Mouse (Mus musculus): ENCODE data around the gene Plxnb1. TPM values are rescaled to one million over a fixed set of nuclear protein-coding genes. Genes with fewer than 3 reads are reported as not detected.
A peak's percentile ranks its signal among the peaks of the same experiment; 100 is the strongest.

Gene Plxnb1
- polyA plus RNA-seq, 1 experiment from 2014 or later = 19.9 TPM

DNA sequence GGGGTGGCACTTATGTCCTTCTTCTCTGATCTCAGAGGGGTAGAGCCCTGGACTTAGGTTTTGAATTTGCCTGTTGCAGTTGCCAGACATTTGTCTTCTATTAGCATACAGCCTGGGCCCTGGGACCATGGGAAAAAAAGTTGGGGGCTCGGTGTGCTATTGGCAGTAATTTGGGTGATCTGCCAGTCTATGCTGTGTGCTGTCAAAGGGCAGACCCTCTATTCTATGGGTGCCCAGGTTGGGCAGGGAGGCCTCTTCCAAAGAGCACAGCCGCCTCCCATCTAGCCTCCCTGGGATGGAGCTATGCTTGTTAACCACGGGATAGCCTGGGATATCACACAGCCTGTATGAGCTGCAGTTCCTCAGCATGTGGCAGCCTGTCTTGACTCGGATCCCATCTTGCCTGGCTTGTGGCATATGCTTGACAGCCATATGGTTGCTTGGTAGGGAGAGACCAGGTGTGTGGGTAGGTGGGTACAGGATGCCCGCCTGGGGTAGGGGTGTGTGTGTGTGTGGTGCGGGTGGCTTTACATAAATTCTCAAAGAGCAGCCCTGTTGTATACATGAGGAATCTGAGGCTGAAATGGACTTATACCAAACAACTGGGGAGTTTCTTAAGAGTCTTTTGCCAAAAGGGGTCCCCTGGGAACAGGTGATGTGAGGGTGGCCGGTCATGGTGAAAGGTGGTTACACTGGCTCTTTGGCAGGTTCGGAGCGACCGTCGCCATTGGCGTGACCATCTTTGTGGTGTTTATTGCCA is 39.7 kb upstream of the Plxnb1 start:
- Histone ChIP-seq H3K27me3 (no peaks in the 10 kb centered on the region), H3K27ac (replicated peaks) (peak overlapping the region; percentile 75), H3K4me3 (peak overlapping the region; percentile 32), H3K9ac (peak overlapping the region; percentile 60), H3K9me3 (no peaks in the 10 kb centered on the region), H3K4me2 (peak overlapping the region; percentile 55), H3K4me1 (replicated peaks) (peaks cover 25% of the 10 kb centered on the region), H3K36me3 (peaks cover 39% of the 10 kb centered on the region)
- no peak for ATAC-seq (ENCODE audit: low read depth)
- WGBS = 89% methylated on average over 12 of the region's 12 CpGs

GRCm38 (mm10) chr9:109056081-109056690 is 39.0 kb upstream of the Plxnb1 start:
- Histone ChIP-seq H3K4me2 (no peak overlapping the region), H3K9me3 (no peaks in the 10 kb centered on the region), H3K9ac (no peak overlapping the region), H3K27me3 (no peaks in the 10 kb centered on the region), H3K4me3 (no peak overlapping the region), H3K36me3 (peaks cover 47% of the 10 kb centered on the region), H3K27ac (replicated peaks) (no peak overlapping the region), H3K4me1 (replicated peaks) (peaks cover 25% of the 10 kb centered on the region)
- WGBS = 91% methylated on average over 17 of the region's 17 CpGs
- no peak for ATAC-seq (ENCODE audit: low read depth)

- no peak overlapping the region for H3K4me3 ChIP-seq
- no peak overlapping the region for H3K9ac ChIP-seq
- peaks cover 51% of the 10 kb centered on the region for H3K36me3 ChIP-seq
- peaks cover 25% of the 10 kb centered on the region for H3K4me1 ChIP-seq (replicated peaks)
- H3K27me3 ChIP-seq = no peaks in the 10 kb centered on the region
- ATAC-seq (ENCODE audit: low read depth) = no peak
- no peaks in the 10 kb centered on the region for H3K9me3 ChIP-seq
- 89% methylated on average over 4 of the region's 4 CpGs for WGBS
- no peak overlapping the region for H3K4me2 ChIP-seq
- H3K27ac ChIP-seq (replicated peaks) = no peak overlapping the region
Observed at GRCm38 (mm10) chr9:109056916-109057315, 38.3 kb upstream of the Plxnb1 start.

DNA sequence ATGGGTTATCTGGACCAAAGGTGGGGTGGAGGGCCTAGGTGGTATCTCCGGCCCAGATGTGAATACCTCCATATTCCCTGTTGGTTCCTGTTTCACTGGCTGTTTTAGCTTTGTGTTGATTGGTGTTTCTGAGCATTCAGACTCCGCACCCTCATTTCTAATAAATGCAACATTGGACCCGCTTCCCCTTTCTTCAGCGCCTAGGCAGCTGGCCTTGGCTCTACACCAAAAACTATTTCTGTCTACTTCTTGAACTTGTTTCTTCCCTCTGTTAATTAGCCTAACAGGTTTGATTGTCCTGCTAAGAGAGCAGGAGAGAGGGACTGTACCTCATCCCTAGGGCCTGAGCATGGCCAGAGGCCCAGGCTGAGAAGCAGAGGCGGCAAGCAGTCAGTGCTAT is 37.6 kb upstream of the Plxnb1 start:
- no peak overlapping the region for H3K4me2 ChIP-seq
- H3K27ac ChIP-seq (replicated peaks) = no peak overlapping the region
- no peak for ATAC-seq (ENCODE audit: low read depth)
- H3K9me3 ChIP-seq = no peaks in the 10 kb centered on the region
- WGBS = 97% methylated on average over 5 of the region's 5 CpGs
- H3K4me3 ChIP-seq = no peak overlapping the region
- peaks cover 25% of the 10 kb centered on the region for H3K4me1 ChIP-seq (replicated peaks)
- no peaks in the 10 kb centered on the region for H3K27me3 ChIP-seq
- peaks cover 57% of the 10 kb centered on the region for H3K36me3 ChIP-seq
- no peak overlapping the region for H3K9ac ChIP-seq

GRCm38 (mm10) chr9:109058006-109058765 is 37.0 kb upstream of the Plxnb1 start:
- Histone ChIP-seq H3K9me3 (no peaks in the 10 kb centered on the region), H3K4me2 (peak overlapping the region; percentile 61), H3K4me3 (peak overlapping the region; percentile 38; the same call in 1 of the 2 replicates), H3K27me3 (no peaks in the 10 kb centered on the region), H3K27ac (replicated peaks) (no peak overlapping the region), H3K36me3 (peaks cover 63% of the 10 kb centered on the region), H3K9ac (peak overlapping the region; percentile 75), H3K4me1 (replicated peaks) (peaks cover 25% of the 10 kb centered on the region)
- no peak for ATAC-seq (ENCODE audit: low read depth)
- 93% methylated on average over 19 of the region's 19 CpGs for WGBS

DNA sequence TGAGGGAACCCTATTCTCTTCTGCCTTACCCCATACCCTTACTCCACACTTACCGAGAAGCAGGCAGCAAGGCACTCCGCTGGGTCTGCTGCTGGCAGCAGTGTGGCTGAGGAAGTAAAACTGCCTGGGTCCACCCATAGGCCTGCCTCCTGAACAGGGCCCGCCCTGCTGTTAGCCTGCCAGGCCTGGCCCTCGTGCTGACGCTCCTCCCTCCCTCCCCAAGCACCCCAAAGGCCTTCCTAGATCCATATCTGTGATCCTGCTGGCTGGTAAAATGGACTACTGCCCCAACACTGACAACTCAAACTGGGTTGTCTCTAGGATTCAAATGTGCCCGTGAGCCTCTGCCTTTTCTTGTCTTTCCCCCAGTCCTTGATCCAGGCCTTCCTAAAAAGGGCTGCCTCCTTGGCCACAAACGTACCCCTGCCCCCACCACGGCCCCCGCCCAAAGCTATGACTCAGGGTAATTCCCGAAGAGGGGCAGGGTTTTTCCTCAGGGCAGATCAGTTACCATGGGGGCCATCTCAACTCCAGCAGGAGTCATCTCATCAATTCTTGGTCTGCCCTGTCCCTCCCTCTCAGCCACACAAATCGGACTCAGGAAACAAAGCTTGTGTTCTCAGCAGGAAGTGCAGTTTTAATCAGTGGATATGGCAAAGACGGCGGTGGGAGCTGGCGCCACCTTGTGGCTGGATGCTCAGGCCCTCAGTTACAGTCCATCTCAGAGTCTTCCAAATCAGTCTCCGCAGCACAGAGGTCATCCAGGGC is 35.9 kb upstream of the Plxnb1 start, which contains the start of gene Trex1:
Trex1 (minus strand) TSS at position 599 of the 768 bp plus-strand sequence.
- H3K36me3 ChIP-seq = peaks cover 75% of the 10 kb centered on the region
- H3K4me2 ChIP-seq = peak within 1 kb of the TSS; percentile 61
- H3K4me1 ChIP-seq (replicated peaks) = peaks cover 25% of the 10 kb centered on the region
- H3K4me3 ChIP-seq = peak within 1 kb of the TSS; percentile 38
- 22% methylated on average over 15 of the region's 15 CpGs for WGBS
- H3K9ac ChIP-seq = peak within 1 kb of the TSS; percentile 75
- peak within 1 kb of the TSS; percentile 91 for H3K27ac ChIP-seq (replicated peaks)
- H3K9me3 ChIP-seq = no peaks in the 10 kb centered on the region
- no peaks in the 10 kb centered on the region for H3K27me3 ChIP-seq
- peak; percentile 79 for ATAC-seq (ENCODE audit: low read depth)

DNA sequence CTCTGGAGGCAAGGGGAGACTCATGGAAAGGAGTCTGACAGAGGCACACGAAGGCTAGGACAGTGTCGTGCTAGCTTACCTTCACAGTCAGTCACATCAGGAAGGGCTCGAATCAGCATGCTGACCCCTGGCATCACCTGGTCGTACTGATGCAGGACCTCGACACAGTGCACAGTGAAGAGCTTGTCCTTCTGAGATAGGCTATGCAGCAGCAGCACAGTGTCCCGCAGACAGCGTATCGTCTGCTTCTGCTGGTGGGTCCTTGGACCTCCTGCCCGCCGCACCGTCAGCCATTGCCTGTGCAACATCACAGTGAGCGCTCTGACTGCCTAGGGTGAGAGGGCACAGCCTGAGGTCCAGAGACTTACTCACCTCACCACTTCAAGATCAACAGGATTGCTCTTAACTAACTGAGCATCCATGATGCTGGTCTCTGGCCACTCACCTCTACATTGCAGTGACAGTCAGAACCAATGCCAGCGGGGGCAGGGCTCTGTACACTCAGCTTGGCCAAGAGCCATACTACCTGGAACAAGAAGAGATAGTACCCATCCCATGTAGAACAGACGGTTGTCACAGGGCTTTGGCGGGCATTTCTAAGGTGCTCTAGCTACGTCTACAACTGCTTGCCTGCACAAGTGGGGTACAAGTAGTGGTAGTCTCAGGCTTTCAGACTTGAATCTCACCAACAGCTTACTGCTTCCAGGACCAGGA is 34.8 kb upstream of the Plxnb1 start:
- Histone ChIP-seq H3K9ac (peak overlapping the region; percentile 75), H3K4me2 (no peak overlapping the region), H3K4me3 (no peak overlapping the region), H3K4me1 (replicated peaks) (peaks cover 17% of the 10 kb centered on the region), H3K27ac (replicated peaks) (no peak overlapping the region), H3K27me3 (no peaks in the 10 kb centered on the region), H3K36me3 (peaks cover 85% of the 10 kb centered on the region), H3K9me3 (no peaks in the 10 kb centered on the region)
- ATAC-seq (ENCODE audit: low read depth) = peak; percentile 21; the same call in 1 of the 2 replicates
- WGBS = 90% methylated on average over 16 of the region's 16 CpGs

DNA sequence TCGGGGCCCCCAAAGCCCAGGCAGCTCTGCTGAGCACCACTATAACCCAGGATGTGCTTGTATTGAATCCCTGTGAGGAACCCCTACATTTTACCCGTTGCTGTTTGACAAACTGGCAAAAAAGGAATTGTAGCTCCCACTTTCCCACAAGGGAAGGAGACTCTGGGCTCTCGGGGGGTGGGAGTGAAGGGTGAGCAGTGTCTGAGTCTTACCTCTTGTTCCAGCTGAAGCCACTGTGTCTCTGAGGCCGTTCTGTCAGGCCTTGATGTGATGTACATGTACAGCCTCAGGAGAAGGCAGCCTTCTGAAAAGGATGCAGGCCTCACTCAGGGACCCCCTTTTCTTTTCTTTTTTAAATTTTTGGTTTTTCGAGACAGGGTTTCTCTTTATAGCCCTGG is 34.3 kb upstream of the Plxnb1 start:
- ATAC-seq (ENCODE audit: low read depth) = no peak
- Histone ChIP-seq H3K4me1 (replicated peaks) (peaks cover 12% of the 10 kb centered on the region), H3K36me3 (peaks cover 90% of the 10 kb centered on the region), H3K27me3 (no peaks in the 10 kb centered on the region), H3K4me3 (no peak overlapping the region), H3K9me3 (no peaks in the 10 kb centered on the region), H3K4me2 (no peak overlapping the region), H3K27ac (replicated peaks) (no peak overlapping the region), H3K9ac (no peak overlapping the region)
- 93% methylated on average over 5 of the region's 5 CpGs for WGBS

DNA sequence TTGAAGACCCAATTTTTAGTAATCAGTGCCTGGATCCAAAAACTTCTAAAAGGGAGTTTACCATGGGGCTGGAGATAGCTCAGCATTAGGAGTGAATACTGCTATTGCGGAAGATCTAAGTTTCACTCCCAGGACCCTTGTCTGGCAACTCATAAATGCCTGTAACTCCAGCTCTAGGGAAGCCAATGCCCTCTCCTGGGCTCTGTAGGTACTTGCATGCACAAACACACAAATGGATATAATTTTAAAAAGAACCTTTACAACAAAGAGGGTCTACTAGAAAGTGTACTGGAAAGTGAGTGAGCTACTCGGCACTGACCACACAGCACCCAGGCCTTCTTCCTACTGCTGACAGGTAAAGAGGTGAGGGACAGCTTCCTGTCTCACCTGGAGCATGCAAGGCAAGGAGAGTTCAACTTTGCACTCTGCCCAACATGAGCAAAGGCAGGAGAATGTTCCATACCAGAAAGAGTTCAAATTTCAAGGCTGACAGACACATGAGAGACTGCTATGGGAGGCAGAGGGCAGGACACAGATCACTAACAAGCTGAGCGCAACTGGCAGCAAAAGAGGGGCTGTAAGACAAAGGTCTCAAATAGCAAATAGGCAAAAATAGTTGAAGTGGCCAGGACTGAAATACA is 27.0 kb upstream of the Plxnb1 start:
- H3K4me3 ChIP-seq = no peak overlapping the region
- no peaks in the 10 kb centered on the region for H3K9me3 ChIP-seq
- peaks cover 83% of the 10 kb centered on the region for H3K36me3 ChIP-seq
- H3K9ac ChIP-seq = no peak overlapping the region
- H3K4me2 ChIP-seq = no peak overlapping the region
- WGBS = 96% methylated on average over 3 of the region's 3 CpGs
- H3K4me1 ChIP-seq (replicated peaks) = peaks cover 15% of the 10 kb centered on the region
- no peak for ATAC-seq (ENCODE audit: low read depth)
- H3K27ac ChIP-seq (replicated peaks) = no peak overlapping the region
- no peaks in the 10 kb centered on the region for H3K27me3 ChIP-seq

- peak within 1 kb of the TSS; percentile 76 for H3K27ac ChIP-seq (replicated peaks)
- WGBS = under 1% methylated on average over 57 of the region's 57 CpGs
- H3K4me1 ChIP-seq (replicated peaks) = peaks cover 30% of the 10 kb centered on the region
- H3K4me2 ChIP-seq = peak within 1 kb of the TSS; percentile 93
- no peaks in the 10 kb centered on the region for H3K27me3 ChIP-seq
- H3K36me3 ChIP-seq = peaks cover 36% of the 10 kb centered on the region
- H3K4me3 ChIP-seq = peak within 1 kb of the TSS; percentile 89
- H3K9me3 ChIP-seq = no peaks in the 10 kb centered on the region
- H3K9ac ChIP-seq = peak within 1 kb of the TSS; percentile 95
- peak; percentile 99 for ATAC-seq (ENCODE audit: low read depth)
Observed at GRCm38 (mm10) chr9:109073661-109074573, 21.3 kb upstream of the Plxnb1 start, which contains the start of gene Atrip. Atrip (minus strand) TSS chr9:109074124.

All from neural tube, embryonic 13.5 days (tissue).